Mouse (Mus musculus): ENCODE measurements around the gene Gmds.

Gene Gmds

DNA sequence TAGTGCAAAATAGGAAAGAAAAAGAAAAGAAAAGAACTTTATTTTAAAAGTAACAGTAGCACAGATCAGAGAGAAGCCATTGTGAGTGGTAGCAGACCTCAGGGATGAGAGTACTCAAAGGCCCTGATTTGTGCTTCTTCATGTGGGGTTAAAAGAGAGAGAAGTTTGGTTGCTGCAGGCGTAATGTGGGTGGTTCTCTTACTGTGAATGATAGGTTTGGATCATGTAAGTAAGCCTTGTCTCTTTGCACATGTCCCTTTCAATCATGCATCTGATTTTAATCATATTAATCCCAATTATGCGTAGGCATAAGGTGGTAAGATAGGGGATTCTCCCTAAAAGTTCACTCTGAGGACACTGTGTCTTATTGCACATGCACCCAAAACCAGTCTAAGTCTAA lies 556.5 kb downstream of the Gmds start:
- DNase-seq (ENCODE audit: low spot score): no peak

DNA sequence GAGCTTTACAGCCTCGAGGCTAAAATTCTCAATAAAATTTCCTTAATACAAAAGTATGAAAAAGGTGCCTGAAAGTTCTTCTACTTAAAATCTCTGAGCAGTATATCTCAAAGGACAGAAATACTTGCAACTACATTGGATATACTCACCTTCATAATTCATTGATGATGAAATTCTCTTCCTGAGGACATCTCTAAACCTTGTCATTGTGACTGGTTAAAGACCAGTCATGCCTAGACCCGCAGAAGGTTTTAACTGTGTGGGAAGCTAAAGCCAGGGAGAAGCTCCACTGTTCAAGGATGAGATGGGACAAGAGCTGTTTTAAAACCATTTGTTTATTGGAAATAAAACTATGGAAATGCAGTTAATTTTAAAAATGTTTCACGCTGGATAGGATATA lies 558.2 kb downstream of the Gmds start:
- DNase-seq (ENCODE audit: low spot score): no peak

DNA sequence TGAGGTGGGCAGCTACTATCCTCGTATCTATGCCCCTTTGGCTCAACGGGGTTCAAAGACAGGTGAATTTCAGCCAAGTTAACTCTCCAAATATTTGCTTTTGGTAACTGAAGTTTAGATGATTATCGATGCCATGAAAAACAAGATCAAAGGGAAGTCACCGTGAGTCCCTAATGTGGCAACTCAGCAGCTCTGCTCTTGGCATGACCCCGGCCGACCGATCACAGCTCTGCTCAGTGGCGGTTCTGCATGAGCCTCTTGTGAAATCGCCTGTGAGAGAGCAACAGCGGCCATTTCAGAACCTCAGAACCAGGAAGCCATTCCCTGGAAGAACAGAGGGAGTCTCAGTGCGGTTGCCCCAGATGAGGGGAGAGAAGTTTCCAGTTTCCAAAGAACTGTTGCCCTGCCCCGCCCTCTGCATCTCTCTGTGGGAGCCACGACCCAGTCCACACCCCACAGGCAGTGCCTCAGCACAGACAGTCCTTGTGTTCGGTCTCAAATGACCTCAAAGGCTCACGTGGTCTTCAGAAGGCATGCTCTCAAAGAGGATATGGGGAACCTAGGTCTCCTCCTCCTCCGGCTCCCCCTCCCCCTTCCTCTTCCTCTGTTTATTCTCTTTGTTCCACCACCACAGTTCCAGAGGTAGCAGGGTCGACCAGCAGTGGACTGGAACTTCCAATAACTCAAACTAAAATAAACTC lies 559.1 kb downstream of the Gmds start:
- no peak for DNase-seq (ENCODE audit: low spot score)

DNA sequence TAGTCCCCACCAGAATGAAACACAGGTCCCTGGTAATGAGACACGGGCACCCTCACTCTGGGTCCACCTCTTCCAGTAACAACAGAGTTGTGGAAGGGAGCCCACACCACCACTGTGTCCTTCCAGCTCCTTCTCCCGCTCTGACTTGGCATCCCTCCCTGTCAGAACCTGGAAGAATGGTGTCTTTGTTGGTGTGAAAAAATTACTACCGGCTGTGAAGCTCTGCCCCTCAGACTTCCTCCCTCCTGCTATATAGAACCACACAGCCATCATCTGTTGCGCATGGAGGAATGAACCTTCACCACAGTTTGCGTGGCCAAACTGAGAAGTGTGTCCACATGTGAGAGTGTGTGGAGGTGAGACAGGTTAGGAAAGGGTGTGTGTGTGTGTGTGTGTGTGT lies 562.8 kb downstream of the Gmds start:
- no peak for DNase-seq (ENCODE audit: low spot score)

DNA sequence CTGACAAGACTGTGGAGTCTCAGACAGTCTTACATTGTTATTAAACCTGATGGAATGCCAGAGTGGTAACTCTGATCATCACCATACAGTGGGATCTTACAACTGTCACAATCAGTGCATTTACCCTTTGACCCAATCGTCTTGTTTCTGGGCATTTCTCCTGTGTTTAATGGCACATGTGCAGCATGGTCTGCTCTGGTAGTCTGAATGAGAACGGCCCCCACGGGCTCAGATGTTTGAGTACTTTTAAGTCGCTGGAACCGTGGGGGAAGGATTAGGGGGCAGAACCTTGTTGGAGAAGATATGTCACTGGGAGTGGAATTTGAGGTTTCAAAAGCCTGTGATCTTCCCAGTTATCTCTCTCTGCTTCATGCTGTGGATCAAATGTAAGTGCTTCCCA lies 565.7 kb downstream of the Gmds start:
- DNase-seq (ENCODE audit: low spot score): no peak
